Mouse (Mus musculus) G1E-ER4 (cell line): ENCODE data around the gene Snx18. TPM values are rescaled to one million over a fixed set of nuclear protein-coding genes. Genes with fewer than 3 reads are reported as not detected.

Source experiments
- GATA1 ChIP-seq: IDR thresholded peaks from one replicate; pipeline ENCODE4 v1.8.0; 2012; ENCODE audit warnings: low read length, inconsistent platforms
- polyA plus RNA-seq: library from polyadenylated mRNA; stranded (reverse); fragments of >175 nt; gene quantifications from 2 replicates; pipeline ENCODE4 v1.2.3, GENCODE M21; 2012

Gene Snx18
- polyA plus RNA-seq, 1 experiment: not detected

DNA sequence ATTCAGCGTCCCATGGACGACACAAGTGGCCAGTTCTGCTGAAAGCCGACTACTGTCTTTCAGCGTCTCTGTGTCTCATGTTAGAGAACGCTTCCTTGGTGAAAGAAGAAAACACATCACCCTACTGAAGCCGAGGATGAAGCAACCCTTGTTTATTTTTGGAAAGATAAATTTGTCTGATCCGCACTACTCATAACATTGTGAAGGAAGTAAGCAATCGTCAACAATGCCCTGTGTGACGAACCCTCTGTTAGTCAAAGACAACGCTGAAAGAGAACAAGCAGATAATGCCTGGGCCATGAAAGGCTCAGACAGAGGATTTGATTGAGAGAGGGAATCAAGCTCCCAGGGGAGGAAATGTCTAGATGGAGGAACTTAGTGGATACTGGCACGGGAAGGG is 27.0 kb downstream of the Snx18 start:
- TF ChIP-seq GATA1: no peak

DNA sequence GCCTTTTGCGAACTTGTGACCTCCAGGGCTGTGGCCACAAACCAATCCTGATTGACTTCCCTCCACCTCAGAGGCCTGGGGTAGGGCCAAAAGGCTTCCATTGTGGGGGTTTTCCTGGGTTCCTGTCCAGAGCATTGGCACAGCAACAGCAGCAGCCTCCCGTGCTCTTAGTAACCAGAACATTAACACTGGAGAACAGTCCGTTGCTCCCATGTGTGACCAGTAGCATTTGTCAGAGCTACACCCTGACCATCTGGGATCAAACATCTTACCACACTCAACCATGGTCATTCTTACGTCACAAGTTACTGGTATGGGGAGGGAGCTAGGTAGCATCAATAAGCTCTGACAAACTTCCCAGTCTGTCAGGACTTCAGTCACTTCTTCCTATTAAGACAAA is 28.1 kb downstream of the Snx18 start:
- TF ChIP-seq GATA1: no peak

DNA sequence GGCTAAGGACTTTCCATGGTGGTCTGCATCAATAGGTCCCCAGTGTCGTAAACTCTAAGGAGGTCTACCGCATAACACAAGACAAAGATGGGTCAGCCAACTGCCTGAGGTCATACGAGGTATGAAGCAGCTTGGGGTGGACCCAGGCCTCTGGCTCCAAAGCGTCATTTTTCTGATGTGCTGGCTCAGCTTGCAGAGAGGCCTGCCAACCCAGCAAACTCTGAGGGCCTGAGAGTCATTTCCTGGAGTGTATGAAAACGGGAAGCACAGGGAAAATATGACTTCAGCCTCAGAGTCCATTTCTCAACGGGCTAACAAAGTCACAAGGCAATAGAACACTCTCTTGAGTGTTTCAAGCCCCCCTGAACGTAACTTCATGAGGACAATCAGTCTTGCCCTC is 28.9 kb downstream of the Snx18 start:
- TF ChIP-seq GATA1: no peak

DNA sequence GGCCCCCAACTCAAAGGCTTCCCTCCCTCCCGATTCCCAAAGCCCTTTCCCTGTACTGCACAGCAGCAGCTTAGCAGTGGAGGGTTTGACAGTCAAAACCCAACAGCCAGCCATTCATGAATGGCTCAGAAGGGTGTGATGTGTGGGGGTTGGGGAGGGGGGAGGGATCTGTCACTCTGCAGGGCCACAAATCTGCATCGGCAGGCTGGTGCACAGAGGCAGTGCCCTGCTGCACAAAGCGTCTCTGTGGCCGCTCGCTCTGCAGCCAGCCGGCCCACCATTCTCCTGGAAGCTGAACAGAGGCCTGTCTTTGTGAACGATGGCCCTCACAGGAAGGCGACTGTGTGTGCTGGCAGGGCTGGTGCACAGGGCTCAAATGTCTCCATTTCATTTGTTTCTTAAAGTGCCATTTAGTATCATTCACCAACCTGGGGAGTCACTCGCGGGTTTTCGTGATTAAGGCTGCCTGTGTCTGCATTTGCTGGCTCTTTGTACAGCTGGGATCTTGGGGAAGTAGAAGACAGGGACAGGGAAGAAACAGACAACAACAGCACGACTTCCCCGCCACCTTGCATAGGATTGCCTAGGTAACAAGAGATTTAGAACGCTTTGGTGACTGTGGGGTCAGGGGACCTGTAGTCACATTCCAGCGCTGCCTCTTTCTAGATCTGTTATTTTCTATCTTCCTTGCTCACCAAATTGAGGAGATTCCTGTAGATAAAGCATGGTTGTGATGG is 31.0 kb downstream of the Snx18 start:
- TF ChIP-seq GATA1: no peak

DNA sequence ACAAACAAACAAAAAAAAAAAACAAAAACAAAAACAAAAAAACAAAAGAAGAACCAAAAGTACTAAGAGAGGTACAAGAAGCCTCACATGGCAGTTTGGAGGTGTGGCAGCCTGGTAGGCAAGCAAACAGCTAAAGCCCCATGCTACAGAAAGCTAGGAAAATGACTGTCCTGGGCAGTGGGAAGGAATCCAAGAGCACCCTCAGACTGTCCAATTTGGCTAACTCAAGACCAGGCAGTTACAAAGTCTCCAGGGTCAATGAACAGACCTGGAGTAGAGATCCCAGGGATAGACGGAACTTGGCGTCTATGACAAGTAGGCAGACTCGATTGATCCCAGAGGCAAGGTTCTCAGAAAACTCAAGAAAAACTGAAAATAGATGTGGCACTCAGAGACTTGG is 32.8 kb downstream of the Snx18 start:
- TF ChIP-seq GATA1: no peak

DNA sequence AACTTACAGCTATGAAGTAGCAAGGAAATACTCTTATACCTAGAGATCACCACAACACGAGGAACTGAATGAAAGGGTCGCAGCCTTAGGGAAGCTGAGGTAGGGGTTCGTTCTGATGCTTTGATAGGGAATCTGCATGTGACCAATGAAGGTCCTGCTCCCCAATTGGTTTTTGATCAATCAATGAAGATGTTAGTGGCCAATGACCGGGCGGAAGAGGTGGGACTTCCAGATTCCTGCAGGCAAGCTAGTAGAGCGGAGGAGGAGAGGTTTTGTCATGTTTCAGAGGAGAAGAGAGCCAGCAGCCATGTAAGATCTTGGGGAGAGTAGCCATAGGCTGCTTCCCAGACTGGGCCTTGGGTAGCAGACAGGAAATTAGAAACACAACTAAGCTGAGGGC is 33.9 kb downstream of the Snx18 start:
- no peak for TF ChIP-seq GATA1

DNA sequence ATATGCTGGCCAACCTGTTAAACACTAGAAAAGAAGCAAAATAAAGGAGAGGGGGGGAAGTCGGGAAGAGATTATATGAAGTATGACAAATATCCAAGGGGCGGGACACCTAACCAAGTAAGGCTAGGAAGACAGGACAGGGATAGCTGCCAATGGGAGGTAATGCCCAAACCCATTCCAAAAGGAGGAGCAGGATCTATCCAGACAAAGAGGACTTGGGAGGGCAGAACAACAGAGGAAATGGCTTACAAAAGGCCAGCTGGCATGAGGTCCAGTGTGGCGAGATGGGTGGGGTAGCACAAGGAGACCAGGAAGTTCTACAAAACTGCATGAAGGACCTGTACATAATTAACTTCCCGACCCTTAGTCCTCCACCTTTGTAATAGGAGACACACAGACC is 34.8 kb downstream of the Snx18 start:
- no peak for TF ChIP-seq GATA1

DNA sequence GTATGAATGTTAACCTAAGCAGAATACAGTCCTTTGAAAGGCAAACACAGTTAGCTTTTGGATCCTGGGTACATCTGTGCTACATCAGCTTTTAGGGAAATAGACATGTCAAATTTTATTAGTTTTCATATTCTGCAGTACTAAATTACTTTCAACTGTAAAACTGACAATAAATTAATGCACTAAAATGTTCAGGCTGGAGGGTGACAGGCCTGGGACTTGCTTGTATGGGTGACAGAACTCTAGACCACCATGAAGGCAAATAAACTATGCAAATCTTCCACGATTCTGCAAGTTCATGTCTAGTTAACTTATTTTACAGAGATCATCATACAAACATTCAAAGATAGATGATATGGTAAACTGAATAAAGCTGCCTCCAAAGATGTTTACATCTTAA is 36.3 kb downstream of the Snx18 start:
- TF ChIP-seq GATA1: no peak

DNA sequence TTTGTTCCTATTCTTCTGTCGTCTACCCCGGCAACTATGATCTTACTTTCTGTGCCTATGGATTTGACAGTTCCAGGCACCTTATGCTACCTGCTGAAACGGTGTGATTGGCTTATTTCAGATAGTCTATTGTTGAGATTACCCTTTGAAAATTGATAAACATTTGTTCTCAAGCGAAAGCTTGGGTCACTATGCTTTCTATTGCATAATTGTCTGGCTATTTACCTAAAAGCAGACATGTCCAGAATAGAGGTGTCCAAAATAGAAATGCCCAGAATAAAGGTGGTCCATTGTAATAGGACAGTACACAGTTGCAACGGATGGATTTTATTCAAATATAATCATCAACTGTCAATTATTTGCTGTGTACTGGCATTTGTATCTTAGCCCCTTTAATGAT is 36.9 kb downstream of the Snx18 start:
- no peak for TF ChIP-seq GATA1

DNA sequence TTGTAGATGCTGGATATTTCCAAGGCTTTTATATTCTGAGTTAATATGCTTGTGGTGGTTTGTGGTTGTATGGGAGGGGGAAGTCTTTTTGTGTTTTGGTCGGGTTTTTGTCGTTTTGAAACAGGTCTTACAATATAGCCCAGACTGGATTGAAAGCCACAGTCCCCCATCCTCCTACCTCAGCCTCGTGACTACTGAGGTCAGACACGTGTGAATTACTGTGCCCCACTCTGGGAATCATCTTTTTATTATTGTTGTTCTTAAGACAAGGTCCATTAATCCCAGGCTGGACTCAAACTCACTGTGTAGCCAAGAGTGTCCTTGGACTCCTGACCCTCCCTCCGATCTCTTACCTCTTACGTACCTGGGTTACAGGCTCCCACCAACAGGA is 38.0 kb downstream of the Snx18 start:
- TF ChIP-seq GATA1: no peak

DNA sequence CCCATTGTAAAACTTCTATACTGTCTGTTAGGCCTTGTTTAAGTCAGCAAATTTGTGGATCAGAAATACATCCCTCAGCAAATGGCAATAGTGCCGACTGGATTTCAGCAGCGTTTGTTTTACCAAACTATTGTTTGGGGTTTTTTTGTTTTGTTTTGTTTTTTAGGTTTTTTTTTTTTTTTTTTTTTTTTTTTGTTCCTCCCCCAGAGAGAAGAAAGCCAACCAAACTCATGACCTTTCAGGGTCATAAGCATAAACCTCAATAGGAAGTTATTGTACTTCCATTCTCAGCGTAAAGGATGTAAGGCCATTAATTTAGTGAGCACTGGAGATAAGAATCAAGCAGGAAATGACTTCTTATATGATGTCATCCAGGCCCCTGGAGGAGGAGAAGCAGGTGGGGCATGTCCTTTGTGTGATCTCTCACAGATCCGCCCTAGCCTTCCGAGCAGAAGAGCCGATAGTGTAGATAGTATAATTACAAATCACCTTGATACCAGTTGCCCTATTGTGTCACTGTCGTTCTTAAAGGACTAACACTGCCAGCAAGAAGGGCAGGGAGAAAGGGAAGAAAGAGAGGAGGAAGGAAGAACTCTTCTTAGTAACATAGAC is 38.5 kb downstream of the Snx18 start:
- no peak for TF ChIP-seq GATA1

DNA sequence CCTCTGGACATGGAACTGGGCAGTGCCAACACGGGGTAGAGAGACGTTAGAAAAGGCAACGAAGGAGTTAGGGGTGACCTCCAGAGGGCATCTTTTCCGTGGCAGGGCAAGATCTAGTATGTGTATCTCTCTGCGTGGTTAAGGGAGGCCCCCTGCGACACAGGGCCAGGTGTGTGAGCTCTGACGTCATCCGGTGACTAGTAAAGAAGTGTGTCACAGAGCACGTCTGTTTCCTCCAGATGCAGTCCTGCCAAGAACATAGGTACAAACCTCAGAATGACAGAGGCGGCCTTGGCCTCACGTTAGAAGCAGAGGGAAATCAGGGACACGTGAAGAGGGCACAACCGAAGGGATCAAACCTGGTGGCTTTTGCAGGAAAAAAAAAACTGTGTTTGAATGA is 44.1 kb downstream of the Snx18 start:
- no peak for TF ChIP-seq GATA1

DNA sequence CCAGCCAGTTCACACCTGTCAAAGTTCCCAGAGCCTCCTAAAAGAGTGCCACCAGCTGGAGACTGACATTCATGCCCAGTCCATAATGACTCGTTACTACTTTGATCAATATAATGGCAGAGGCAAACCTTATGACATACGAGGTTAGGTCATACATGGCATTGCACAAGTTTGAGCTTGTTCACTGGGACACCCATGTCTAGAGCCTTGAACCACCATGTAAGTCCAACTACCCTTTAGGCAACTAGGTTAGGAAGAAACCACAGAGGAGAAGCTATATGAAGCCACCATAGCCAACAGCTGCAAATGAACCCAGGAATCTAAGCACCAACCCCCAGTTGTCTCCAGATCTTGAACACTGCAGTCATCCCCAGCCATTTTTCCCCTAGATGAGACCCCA is 45.0 kb downstream of the Snx18 start:
- no peak for TF ChIP-seq GATA1

DNA sequence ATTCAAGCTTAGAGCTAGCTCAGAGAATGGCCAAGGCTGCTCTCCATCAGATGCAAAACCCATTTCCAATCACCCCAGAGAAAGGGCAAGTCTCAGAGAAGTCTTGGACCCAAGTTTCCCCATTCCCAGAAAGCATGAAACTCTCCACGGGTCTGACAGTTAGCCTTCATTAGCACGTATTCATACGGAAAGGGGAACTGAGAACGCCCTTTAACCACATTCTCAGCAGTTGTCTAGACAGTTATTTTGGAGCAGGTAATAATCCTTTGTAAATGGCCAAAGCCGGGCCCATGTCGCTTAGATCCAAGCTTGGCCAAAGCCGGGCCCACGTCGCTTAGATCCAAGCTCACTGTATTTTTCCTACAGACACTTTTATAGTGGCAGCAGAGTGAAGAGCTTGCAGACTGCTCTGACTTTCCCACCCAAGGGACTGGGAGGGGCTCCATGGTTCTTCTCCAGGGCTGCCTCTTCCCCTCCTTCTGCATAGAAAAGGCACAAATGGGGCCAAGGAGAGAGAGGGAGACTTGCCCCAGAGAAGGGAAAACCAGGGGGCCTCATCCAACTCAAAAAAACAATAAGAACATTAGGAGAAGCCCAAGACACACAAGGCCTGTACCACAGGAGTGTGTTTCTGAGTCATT is 46.2 kb downstream of the Snx18 start:
- no peak for TF ChIP-seq GATA1

DNA sequence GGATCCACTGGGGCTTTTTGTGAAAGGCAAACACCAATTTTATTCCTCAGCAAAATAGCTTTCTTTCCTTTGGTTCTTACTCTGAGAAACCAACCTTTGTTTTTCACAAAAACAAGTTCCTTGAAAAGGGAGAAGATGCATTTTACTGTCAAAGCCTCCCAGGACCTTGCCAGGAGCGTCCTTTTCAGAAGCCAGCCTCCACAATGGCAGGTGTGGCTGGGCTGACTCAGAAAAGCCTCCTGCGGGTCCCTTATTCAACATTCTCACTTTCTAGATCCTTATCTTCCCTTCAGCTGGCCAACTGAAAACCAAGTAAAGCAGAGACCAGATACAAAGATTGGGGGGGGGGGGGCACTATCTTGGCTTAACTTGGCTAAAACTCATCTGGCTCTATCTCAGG is 48.8 kb downstream of the Snx18 start:
- no peak for TF ChIP-seq GATA1

DNA sequence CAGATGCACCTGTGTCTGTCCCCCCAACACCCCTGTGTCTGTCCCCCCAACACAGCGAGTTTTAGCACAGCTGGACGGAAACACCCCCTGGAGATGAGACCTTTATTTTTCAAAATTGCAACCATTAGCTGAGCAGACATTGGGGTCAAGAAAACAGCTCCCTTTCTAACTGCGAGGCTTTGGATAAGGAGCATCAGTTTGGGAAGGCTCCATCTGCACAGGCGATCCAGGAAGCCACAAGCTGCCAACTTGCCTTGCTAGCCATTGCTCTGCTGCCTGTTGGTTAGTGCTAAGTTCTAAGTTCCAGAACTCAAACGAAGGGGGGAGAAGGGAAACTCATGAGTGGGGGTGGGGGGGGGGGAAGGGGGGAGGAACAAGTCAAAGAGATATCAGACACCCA is 51.4 kb downstream of the Snx18 start:
- TF ChIP-seq GATA1: no peak

DNA sequence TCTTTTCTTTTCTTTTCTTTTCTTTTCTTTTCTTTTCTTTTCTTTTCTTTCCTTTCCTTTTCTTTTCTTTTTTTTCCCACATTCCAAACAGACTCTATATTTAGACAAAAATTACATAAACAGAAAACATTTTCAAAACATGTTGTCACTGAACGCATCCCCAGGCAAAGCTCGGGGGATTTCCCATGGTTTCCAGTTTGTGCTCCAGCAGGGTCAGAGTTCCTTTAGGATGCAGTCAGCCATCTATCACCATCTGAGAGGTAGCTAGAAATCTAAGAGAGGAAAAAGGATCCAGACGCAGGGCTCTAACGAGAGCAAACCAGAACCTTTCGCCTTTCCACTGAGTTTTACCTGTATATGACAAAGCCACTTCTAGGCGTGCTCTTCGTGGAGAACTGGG is 52.0 kb downstream of the Snx18 start:
- no peak for TF ChIP-seq GATA1
